Mouse (Mus musculus) limb, embryonic 14.5 days (tissue): ENCODE data around the gene Cobll1. TPM values are rescaled to one million over a fixed set of nuclear protein-coding genes. Genes with fewer than 3 reads are reported as not detected.
A peak's percentile ranks its signal among the peaks of the same experiment; 100 is the strongest.

Source experiments
- ATAC-seq: fragments of 200-750 bp; cut with Nextera tagmentation; 2 replicates; pipeline ENCODE4 v1.8.0; 2017; ENCODE audit warnings: low read depth, moderate number of reproducible peaks, moderate TSS enrichment; ENCODE audit not compliant: low FRiP score
- DNase-seq: peaks from one replicate; pipeline ENCODE4 v3.0.0-alpha.2; 2015; ENCODE audit warnings: low spot score
- H3K27ac ChIP-seq: fragments of 300-500 bp; sonication (generic); replicated peaks from 2 replicates; pipeline ENCODE4 v1.5.1; 2014; ENCODE audit warnings: low read depth, mild to moderate bottlenecking, low read length, moderate library complexity, mixed read lengths
- H3K27me3 ChIP-seq: fragments of 300-500 bp; sonication (generic); 2 replicates; pipeline ENCODE4 v1.6.1; 2014; ENCODE audit warnings: low read length, mixed read lengths; ENCODE audit not compliant: control insufficient read depth, insufficient read depth
- H3K36me3 ChIP-seq: fragments of 300-500 bp; sonication (generic); 2 replicates; pipeline ENCODE4 v1.6.1; 2014; ENCODE audit warnings: mild to moderate bottlenecking, low read length, moderate library complexity, mixed read lengths; ENCODE audit not compliant: control insufficient read depth, insufficient read depth
- H3K4me1 ChIP-seq: fragments of 300-500 bp; sonication (generic); 2 replicates; pipeline ENCODE4 v1.6.1; 2014; ENCODE audit warnings: antibody characterized with exemption, low read length, mixed read lengths; ENCODE audit not compliant: control insufficient read depth, insufficient read depth
- H3K4me2 ChIP-seq: fragments of 300-500 bp; sonication (generic); replicated peaks from 2 replicates; pipeline ENCODE4 v1.6.1; 2014; ENCODE audit warnings: low read depth, mild to moderate bottlenecking, low read length, moderate library complexity; ENCODE audit not compliant: severe bottlenecking
- H3K4me3 ChIP-seq: fragments of 300-500 bp; sonication (generic); replicated peaks from 2 replicates; pipeline ENCODE4 v1.5.1; 2014; ENCODE audit warnings: low read length
- H3K9ac ChIP-seq: fragments of 300-500 bp; sonication (generic); 2 replicates; pipeline ENCODE4 v1.6.1; 2014; ENCODE audit warnings: mild to moderate bottlenecking, low read depth, low read length, moderate library complexity; ENCODE audit not compliant: severe bottlenecking
- H3K9me3 ChIP-seq: fragments of 300-500 bp; sonication (generic); 2 replicates; pipeline ENCODE4 v1.6.1; 2016; ENCODE audit warnings: low read length; ENCODE audit not compliant: control insufficient read depth
- POLR2A ChIP-seq: fragments of 200-500 bp; IDR thresholded peaks from 2 replicates; pipeline ENCODE4 v1.8.0; 2012; ENCODE audit warnings: inconsistent platforms, mild to moderate bottlenecking, moderate library complexity, borderline replicate concordance; ENCODE audit not compliant: insufficient read depth, insufficient read length; ENCODE audit errors: extremely low read depth
- WGBS: fragments of 180-500 bp; shearing (Covaris S2); extraction: QIAGEN DNeasy Blood & Tissue Kit; methylation state at CpG from one replicate; pipeline ENCODE4 v1.1.7; 2014; 5-methylcytosine and 5-hydroxymethylcytosine counted together
- polyA plus RNA-seq, 2 experiments: library from polyadenylated mRNA; depleted of rRNA in 1 of 2; stranded (reverse) in 1 of 2; unstranded in 1 of 2; fragments of >200 nt; fragmentation: Nextera tagmentation in 1 of 2; extraction: Ambion mirVana in 1 of 2; gene quantifications; 2 replicates each; pipeline versions ENCODE4 v1.2.1 to v1.2.3; 2012 to 2014

Cobll1 gene
- polyA plus RNA-seq, 2 experiments: 3.1 to 5.1 TPM

- Histone ChIP-seq H3K9ac (no peak overlapping the region), H3K27ac (no peak overlapping the region), H3K4me3 (no peak overlapping the region), H3K4me1 (no peaks in the 10 kb centered on the region), H3K36me3 (no peaks in the 10 kb centered on the region), H3K9me3 (no peaks in the 10 kb centered on the region), H3K27me3 (no peaks in the 10 kb centered on the region), H3K4me2 (no peak overlapping the region)
- no peak for TF ChIP-seq POLR2A
- ATAC-seq (no peak), DNase-seq (no peak)
- WGBS: 84% methylated on average over 4 of the region's 4 CpGs
These were observed 21.2 kb upstream of the Cobll1 start for GRCm38 (mm10) chr2:65260400-65260799.

- no peak overlapping the region for H3K4me3 ChIP-seq
- no peak for DNase-seq
- no peak overlapping the region for H3K4me2 ChIP-seq
- no peaks in the 10 kb centered on the region for H3K27me3 ChIP-seq
- no peaks in the 10 kb centered on the region for H3K36me3 ChIP-seq
- ATAC-seq: no peak
- H3K27ac ChIP-seq: no peak overlapping the region
- H3K9me3 ChIP-seq: no peaks in the 10 kb centered on the region
- no peak for TF ChIP-seq POLR2A
- H3K4me1 ChIP-seq: no peaks in the 10 kb centered on the region
- WGBS: 69% methylated on average over 2 of the region's 2 CpGs
- no peak overlapping the region for H3K9ac ChIP-seq
These were observed 18.2 kb upstream of the Cobll1 start for GRCm38 (mm10) chr2:65257446-65257845.

DNA sequence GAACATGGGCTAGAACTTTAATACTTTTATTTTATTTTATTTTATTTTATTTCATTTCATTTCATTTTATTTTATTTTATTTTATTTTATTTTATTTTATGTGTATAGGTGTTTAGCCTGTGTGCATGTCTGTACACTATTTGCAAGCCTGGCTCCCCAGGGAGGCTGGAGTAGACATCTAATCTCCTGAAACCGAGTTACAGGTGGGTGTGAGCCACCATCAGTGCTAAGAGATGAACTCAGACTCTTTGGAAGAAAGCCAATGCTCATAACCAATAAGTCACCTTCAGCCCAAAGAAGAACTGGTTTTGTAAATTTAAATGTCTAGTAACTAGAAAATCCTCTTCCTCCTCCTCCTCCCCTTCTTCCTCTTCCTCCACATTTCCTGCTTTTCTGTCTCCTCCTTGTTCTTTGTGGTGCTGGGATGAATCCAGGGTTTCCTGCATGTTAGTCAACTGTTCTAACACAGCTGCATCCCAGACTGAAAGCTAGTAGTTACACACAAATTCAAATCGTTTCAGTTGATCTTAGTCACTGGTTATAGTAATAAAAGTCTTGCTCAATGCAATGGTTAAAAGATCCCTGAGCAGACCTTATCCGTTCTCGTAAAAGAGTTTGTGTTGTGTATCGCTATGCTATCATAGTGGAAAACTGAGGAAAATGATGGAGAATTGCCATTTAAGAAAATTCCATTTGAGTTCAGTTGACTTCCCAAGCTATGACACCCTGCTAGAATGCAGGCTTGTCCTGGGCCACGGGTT, 17.5 kb upstream of the Cobll1 start:
- no peaks in the 10 kb centered on the region for H3K27me3 ChIP-seq
- no peak for ATAC-seq

DNA sequence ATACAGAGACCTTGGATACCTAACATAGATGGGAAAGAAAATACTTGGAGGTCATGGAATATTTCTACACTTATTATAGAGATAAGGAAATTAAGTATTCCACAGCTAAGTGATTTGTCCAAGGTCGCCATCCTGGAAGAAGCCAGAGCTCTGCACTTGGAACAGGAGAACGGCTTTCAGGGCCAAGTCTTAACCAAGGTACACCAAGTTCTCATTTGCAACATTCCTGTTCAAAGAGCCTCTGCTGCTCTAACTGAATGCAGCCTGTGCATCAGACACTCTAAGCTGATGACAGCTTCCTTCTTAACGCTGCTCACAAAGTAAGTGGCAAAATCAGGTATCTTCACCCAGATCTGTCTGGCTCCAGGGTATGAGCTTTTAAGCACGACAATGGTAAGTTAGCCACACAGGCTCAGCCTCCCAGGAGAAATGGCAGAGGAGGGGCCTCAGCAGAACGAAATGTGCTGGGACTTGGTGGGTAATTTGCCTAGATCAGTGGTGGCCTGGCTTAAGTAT, 11.4 kb upstream of the Cobll1 start:
- WGBS: 52% methylated on average over 5 of the region's 5 CpGs
- Histone ChIP-seq H3K9me3 (no peaks in the 10 kb centered on the region), H3K9ac (no peak overlapping the region), H3K4me3 (no peak overlapping the region), H3K27ac (no peak overlapping the region), H3K4me1 (no peaks in the 10 kb centered on the region), H3K4me2 (no peak overlapping the region), H3K27me3 (no peaks in the 10 kb centered on the region), H3K36me3 (no peaks in the 10 kb centered on the region)
- no peak for DNase-seq
- no peak for TF ChIP-seq POLR2A
- ATAC-seq: no peak

More for the DNA sequence above, 17.5 kb upstream of the Cobll1 start:
- Histone ChIP-seq H3K27ac (no peak overlapping the region), H3K9me3 (no peaks in the 10 kb centered on the region), H3K4me2 (no peak overlapping the region), H3K4me1 (no peaks in the 10 kb centered on the region), H3K36me3 (no peaks in the 10 kb centered on the region), H3K9ac (no peak overlapping the region), H3K4me3 (no peak overlapping the region)
- 69% methylated on average over 6 of the region's 6 CpGs for WGBS
- DNase-seq: peak; percentile 15
- no peak for TF ChIP-seq POLR2A

- no peaks in the 10 kb centered on the region for H3K9me3 ChIP-seq
- no peak for DNase-seq
- no peaks in the 10 kb centered on the region for H3K27me3 ChIP-seq
- no peak overlapping the region for H3K4me3 ChIP-seq
- no peaks in the 10 kb centered on the region for H3K4me1 ChIP-seq
- WGBS: 36% methylated on average over 2 of the region's 2 CpGs
- no peak overlapping the region for H3K9ac ChIP-seq
- no peak for TF ChIP-seq POLR2A
- H3K27ac ChIP-seq: no peak overlapping the region
- H3K36me3 ChIP-seq: no peaks in the 10 kb centered on the region
- no peak for ATAC-seq
- H3K4me2 ChIP-seq: no peak overlapping the region
These were observed 10.4 kb upstream of the Cobll1 start for GRCm38 (mm10) chr2:65249575-65249974.
